Mouse (Mus musculus): ENCODE results near the gene Hsd3b7. TPM values are rescaled to one million over a fixed set of nuclear protein-coding genes. Genes with fewer than 3 reads are reported as not detected.
"Not testable (repeated sequence)": the region's sequence is repeated elsewhere in the genome, so short reads cannot be mapped to it uniquely, and the experiment has no call there.

Gene Hsd3b7
- polyA plus RNA-seq, 1 experiment, result 14.5 TPM

GRCm38 (mm10) chr7:127772557-127772956 is 27.8 kb upstream of the Hsd3b7 start:
- H3K4me3 ChIP-seq (ENCODE audit: insufficient read depth, low read length), result no peak overlapping the region
- TF ChIP-seq CTCF (IDR thresholded peaks at IDR 0.05; ENCODE audit: extremely low read depth, insufficient read depth, low read length), result no peak
- no peak for TF ChIP-seq POLR2A (IDR thresholded peaks at IDR 0.05; ENCODE audit: extremely low read depth, insufficient read depth, low read length)

GRCm38 (mm10) chr7:127773664-127774384 is 26.6 kb upstream of the Hsd3b7 start:
- peaks cover 3% of the 10 kb centered on the region; the same call in 1 of the 2 replicates for H3K4me1 ChIP-seq (ENCODE audit: control insufficient read depth, insufficient read depth, low read length)
- TF ChIP-seq CTCF (IDR thresholded peaks at IDR 0.05; ENCODE audit: extremely low read depth, insufficient read depth, low read length), result peak; percentile 65
- no peak for TF ChIP-seq POLR2A (IDR thresholded peaks at IDR 0.05; ENCODE audit: extremely low read depth, insufficient read depth, low read length)
- no peak overlapping the region for H3K4me3 ChIP-seq (ENCODE audit: insufficient read depth, low read length)
- no peak overlapping the region for H3K27ac ChIP-seq (ENCODE audit: insufficient read depth, low read length)

More at GRCm38 (mm10) chr7:127772557-127772956, 27.8 kb upstream of the Hsd3b7 start:
- Histone ChIP-seq H3K4me1 (ENCODE audit: control insufficient read depth, insufficient read depth, low read length) (peaks cover 1% of the 10 kb centered on the region; the same call in 1 of the 2 replicates), H3K27ac (ENCODE audit: insufficient read depth, low read length) (no peak overlapping the region)

- H3K4me3 ChIP-seq (ENCODE audit: insufficient read depth, low read length), result peak overlapping the region; percentile 91
- not testable (repeated sequence) for H3K4me1 ChIP-seq (ENCODE audit: control insufficient read depth, insufficient read depth, low read length)
- H3K27ac ChIP-seq (ENCODE audit: insufficient read depth, low read length), result peak overlapping the region; percentile 99; the same call in 1 of the 2 replicates
Measured at GRCm38 (mm10) chr7:127775837-127776236, 24.6 kb upstream of the Hsd3b7 start.

- peak within 1 kb of the TSS; percentile 100 for H3K27ac ChIP-seq (ENCODE audit: insufficient read depth, low read length)
- no peak for TF ChIP-seq CTCF (IDR thresholded peaks at IDR 0.05; ENCODE audit: extremely low read depth, insufficient read depth, low read length)
- TF ChIP-seq POLR2A (IDR thresholded peaks at IDR 0.05; ENCODE audit: extremely low read depth, insufficient read depth, low read length), result peak; percentile 74
- peaks cover 3% of the 10 kb centered on the region; the same call in 1 of the 2 replicates for H3K4me1 ChIP-seq (ENCODE audit: control insufficient read depth, insufficient read depth, low read length)
- peak within 1 kb of the TSS; percentile 91 for H3K4me3 ChIP-seq (ENCODE audit: insufficient read depth, low read length)
Measured at GRCm38 (mm10) chr7:127776426-127776825, 24.0 kb upstream of the Hsd3b7 start, which contains the start of gene Setd1a. Setd1a (plus strand) TSS chr7:127776670.

- Histone ChIP-seq H3K4me3 (ENCODE audit: insufficient read depth, low read length) (peak overlapping the region; percentile 91), H3K4me1 (ENCODE audit: control insufficient read depth, insufficient read depth, low read length) (peaks cover 3% of the 10 kb centered on the region; the same call in 1 of the 2 replicates), H3K27ac (ENCODE audit: insufficient read depth, low read length) (peak overlapping the region; percentile 100)
- TF ChIP-seq POLR2A (IDR thresholded peaks at IDR 0.05; ENCODE audit: extremely low read depth, insufficient read depth, low read length), result peak; percentile 63; the same call in 1 of the 2 replicates
- TF ChIP-seq CTCF (IDR thresholded peaks at IDR 0.05; ENCODE audit: extremely low read depth, insufficient read depth, low read length), result no peak
Measured at GRCm38 (mm10) chr7:127776878-127777473, 23.4 kb upstream of the Hsd3b7 start.

DNA sequence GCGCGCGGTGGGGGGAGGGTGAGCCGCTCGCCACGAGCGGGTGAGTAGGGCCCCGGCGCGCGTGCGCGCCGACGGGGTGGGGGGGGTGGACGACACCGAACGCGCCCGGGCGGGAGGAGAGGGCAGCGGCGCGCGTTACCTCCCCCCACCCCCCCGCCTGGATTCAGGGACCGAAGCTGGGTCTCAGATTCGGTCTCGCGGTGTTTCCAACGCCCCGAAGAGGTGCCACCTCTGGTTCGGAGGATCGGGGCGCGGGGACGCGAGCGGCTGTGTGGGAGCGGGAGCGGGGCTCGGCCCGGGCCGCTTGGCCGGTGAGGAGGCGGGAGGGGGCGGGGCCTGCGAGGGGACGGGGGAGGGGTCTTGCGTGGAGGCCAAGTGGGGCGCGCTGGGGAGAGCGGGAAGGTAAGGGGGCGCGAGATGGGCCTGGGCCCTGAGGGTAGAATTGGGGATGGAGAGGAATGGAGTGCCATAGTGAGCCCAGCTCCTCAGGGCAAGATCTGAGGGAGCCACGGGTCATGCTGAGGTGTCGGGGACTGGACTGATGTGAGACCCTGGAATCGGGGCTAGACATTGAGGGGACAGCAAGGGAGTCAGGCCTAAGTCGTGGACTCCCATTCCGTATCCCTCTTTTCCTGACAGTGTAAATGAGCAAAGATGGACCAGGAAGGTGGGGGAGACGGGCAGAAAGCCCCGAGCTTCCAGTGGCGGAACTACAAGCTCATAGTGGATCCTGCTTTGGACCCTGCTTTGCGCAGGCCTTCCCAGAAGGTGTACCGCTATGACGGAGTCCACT is 22.7 kb upstream of the Hsd3b7 start:
- TF ChIP-seq CTCF (IDR thresholded peaks at IDR 0.05; ENCODE audit: extremely low read depth, insufficient read depth, low read length), result no peak
- no peak for TF ChIP-seq POLR2A (IDR thresholded peaks at IDR 0.05; ENCODE audit: extremely low read depth, insufficient read depth, low read length)
- H3K27ac ChIP-seq (ENCODE audit: insufficient read depth, low read length), result no peak overlapping the region
- H3K4me3 ChIP-seq (ENCODE audit: insufficient read depth, low read length), result peak overlapping the region; percentile 91
- peaks cover 3% of the 10 kb centered on the region; the same call in 1 of the 2 replicates for H3K4me1 ChIP-seq (ENCODE audit: control insufficient read depth, insufficient read depth, low read length)

DNA sequence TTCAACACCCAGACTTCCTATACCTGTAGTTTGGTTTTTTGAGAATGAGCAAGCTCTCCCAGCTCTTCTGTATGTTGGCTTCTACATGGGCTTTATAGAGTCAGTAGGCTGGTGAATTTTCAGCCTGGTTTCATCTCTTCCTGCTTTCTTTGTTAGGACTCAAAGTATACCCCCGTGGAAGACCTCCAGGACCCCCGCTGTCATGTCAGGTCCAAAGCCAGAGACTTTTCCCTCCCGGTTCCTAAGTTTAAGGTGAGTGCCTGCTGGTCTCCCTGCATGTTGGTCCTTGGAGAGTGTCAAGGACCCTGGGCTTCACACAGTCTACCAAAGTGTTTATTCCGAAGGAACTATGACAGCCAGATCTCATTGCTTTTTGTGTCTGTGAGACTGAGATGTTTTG is 22.1 kb upstream of the Hsd3b7 start:
- TF ChIP-seq CTCF (IDR thresholded peaks at IDR 0.05; ENCODE audit: extremely low read depth, insufficient read depth, low read length), result no peak
- no peak for TF ChIP-seq POLR2A (IDR thresholded peaks at IDR 0.05; ENCODE audit: extremely low read depth, insufficient read depth, low read length)
- Histone ChIP-seq H3K4me1 (ENCODE audit: control insufficient read depth, insufficient read depth, low read length) (peaks cover 3% of the 10 kb centered on the region; the same call in 1 of the 2 replicates), H3K4me3 (ENCODE audit: insufficient read depth, low read length) (peak overlapping the region; percentile 91), H3K27ac (ENCODE audit: insufficient read depth, low read length) (no peak overlapping the region)

DNA sequence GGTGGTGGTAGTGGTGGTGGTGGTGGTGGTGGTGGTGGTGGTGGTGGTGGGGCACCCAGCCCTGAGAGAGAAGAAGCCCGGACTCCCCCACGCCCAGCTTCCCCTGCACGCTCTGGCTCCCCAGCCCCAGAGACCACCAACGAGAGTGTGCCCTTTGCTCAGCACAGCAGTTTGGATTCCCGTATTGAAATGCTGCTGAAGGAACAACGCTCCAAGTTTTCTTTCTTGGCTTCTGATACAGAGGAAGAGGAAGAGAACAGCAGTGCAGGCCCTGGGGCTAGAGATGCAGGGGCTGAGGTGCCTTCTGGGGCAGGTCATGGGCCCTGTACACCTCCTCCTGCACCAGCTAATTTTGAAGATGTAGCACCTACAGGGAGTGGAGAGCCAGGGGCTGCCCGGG is 15.1 kb upstream of the Hsd3b7 start, which contains the start of gene Gm49388:
Gene Gm49388 (plus strand): TSS at position 301 of the 400 bp plus-strand sequence.
- Histone ChIP-seq H3K27ac (ENCODE audit: insufficient read depth, low read length) (no peak within 1 kb of the TSS), H3K4me3 (ENCODE audit: insufficient read depth, low read length) (no peak within 1 kb of the TSS), H3K4me1 (ENCODE audit: control insufficient read depth, insufficient read depth, low read length) (no peaks in the 10 kb centered on the region)
- no peak for TF ChIP-seq POLR2A (IDR thresholded peaks at IDR 0.05; ENCODE audit: extremely low read depth, insufficient read depth, low read length)

DNA sequence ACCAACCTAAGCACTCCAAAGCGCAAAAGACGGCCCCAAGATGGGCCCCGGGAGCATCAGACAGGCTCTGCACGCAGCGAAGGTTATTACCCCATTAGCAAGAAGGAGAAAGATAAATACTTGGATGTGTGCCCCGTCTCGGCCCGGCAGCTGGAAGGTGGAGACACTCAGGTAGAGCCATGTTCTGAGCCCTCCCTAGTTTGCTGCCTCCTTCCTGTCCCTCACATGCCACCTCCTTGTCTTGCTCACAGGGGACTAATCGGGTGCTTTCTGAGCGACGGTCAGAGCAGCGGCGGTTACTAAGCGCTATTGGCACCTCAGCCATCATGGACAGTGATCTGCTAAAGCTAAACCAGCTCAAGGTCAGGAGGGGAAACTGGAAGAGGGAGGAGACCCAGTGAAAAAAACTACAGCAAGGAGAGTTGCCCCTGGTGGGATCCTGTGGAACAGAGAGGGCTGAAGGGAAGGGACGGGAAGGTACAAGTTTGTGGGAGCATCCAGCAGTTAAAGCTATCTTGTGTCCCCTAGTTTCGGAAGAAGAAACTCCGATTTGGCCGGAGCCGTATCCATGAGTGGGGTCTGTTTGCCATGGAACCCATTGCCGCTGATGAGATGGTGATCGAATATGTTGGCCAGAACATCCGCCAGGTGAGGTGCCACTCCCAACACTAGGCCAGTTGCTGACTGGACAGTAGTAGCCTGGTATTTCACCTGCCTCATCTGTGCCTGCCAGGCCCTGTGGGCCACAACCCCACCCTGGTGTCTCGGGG is 3.1 kb upstream of the Hsd3b7 start:
- H3K4me3 ChIP-seq (ENCODE audit: insufficient read depth, low read length), result no peak overlapping the region
- H3K4me1 ChIP-seq (ENCODE audit: control insufficient read depth, insufficient read depth, low read length), result no peaks in the 10 kb centered on the region
- H3K27ac ChIP-seq (ENCODE audit: insufficient read depth, low read length), result no peak overlapping the region
- TF ChIP-seq CTCF (IDR thresholded peaks at IDR 0.05; ENCODE audit: extremely low read depth, insufficient read depth, low read length) (no peak), POLR2A (IDR thresholded peaks at IDR 0.05; ENCODE audit: extremely low read depth, insufficient read depth, low read length) (no peak)

All from cortical plate, adult 2 months (tissue).